Mouse (Mus musculus) MEL-GATA-1-ER (cell line): Measurements from ENCODE around the gene Arid1b.

Source experiments
- DNase-seq: peaks from one replicate; pipeline ENCODE4 v3.0.0-alpha.2; 2012; ENCODE audit warnings: low read depth; ENCODE audit errors: extremely low read depth

Gene Arid1b

GRCm38 (mm10) chr17:5238387-5239245 is 244.5 kb downstream of the Arid1b start:
- peak; percentile 57 for DNase-seq

DNA sequence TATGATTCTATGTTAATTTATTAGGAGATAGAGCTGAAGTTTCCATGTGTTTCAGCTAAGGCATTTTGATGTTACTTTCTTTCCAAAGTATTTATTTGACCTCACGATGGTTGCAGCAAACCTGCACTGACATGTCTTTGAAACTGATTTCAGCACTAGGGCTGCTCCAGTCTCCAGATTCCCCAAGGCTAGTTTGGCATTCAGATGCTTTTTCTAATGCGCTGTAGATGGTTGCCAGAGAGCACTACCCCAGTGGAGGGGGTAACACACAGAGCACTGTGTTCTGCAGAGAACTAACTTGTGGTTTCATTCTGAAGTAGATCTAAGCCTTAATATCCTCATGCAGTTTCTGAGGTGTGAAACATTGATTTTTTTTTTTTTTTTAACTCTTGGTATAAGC is 250.4 kb downstream of the Arid1b start:
- no peak for DNase-seq

- DNase-seq, result no peak
Measured at GRCm38 (mm10) chr17:5246688-5247087, 252.6 kb downstream of the Arid1b start.

DNA sequence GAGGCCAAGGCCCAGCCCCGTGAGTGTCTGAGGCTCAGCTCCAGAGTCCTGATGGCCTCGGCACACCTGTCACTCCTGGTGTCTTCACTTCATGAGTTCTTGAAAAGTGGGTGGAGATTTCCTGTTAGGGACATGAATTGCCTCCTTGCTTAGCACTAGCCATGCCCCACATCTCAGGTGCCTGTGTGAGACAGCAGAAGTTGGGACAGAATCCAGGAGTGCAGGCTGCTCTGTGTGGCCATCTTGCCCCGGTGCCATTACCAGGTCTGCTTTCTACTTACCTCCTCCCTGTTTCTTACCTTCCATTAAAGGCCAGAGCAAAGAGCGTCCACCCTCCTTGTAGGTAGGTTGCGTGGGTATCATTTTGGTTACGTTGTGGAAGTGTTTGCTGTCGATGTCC is 253.1 kb downstream of the Arid1b start:
- no peak for DNase-seq

DNA sequence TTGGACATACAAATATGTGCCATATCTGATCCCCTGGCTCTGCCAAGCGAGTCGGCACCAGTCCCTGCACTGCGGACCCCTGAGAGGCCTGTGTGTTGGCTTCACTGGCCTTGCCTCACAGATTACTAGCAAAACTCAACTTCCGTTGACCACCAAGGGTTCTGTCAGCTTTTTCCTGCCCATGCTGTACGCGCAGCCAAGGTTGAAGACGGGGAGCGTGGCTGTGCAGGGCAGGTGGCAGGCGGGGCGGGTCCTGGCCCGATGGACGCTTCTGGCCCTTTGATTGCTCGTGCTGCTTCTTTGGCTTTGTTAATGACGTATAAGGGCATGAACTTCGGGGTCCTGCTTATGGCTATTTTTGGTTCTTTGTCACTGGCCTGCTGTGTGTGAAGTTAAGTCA is 253.6 kb downstream of the Arid1b start:
- DNase-seq, result no peak

DNA sequence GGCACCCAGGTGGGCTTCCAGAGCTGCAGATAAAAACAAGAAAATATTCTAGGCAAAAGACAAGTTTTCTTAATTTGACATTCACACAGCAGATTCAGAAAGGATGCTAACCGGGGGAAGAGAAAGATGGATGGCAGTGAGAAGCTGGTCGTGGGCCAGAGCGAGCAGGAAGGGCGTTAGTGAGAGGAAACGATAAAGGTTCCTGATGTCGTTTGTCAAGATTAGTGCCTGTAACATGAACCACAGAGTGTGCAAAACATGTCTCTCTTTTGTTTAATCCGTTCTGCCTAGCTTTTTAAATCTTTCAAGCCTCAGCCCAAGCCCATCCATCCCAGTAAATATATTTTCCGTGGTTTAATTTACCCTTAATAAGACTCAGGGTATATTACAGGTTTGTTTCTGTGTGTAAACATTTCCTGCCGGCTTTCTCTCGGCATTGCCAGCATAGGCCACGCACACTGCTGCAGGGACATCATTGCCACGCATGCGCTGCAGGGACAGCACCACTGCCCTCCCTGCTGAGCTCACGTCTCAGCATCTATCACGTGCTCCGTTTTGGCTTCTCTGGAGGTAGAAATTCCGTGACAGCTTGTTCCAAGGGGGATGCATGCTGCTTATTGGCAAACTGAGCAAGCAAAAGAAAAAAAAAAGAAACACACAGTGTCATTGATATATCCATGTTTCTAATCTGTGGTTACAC is 255.0 kb downstream of the Arid1b start:
- peak; percentile 43 for DNase-seq

- DNase-seq, result no peak
Measured at GRCm38 (mm10) chr17:5249681-5250180, 255.6 kb downstream of the Arid1b start.

DNA sequence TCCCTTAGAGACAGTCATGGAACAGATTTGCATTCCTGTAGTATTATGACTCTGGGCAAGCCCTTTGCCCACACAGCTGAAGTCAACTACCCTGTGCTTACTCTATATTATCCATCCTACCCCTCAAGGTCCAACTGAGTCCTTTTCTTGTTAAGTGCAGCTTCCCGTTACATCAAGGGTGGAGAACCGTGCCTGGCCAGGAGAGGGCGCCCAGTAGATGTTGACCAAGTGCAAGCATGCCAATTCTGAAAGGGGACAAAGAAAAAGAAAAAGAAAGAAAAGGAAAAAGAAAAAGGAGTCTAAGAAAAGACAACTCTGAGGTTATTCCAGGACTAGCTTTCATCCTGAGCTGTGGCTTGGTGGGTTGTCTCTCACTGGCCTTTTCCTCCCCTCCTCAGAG is 258.3 kb downstream of the Arid1b start:
- DNase-seq, result peak; percentile 25

DNA sequence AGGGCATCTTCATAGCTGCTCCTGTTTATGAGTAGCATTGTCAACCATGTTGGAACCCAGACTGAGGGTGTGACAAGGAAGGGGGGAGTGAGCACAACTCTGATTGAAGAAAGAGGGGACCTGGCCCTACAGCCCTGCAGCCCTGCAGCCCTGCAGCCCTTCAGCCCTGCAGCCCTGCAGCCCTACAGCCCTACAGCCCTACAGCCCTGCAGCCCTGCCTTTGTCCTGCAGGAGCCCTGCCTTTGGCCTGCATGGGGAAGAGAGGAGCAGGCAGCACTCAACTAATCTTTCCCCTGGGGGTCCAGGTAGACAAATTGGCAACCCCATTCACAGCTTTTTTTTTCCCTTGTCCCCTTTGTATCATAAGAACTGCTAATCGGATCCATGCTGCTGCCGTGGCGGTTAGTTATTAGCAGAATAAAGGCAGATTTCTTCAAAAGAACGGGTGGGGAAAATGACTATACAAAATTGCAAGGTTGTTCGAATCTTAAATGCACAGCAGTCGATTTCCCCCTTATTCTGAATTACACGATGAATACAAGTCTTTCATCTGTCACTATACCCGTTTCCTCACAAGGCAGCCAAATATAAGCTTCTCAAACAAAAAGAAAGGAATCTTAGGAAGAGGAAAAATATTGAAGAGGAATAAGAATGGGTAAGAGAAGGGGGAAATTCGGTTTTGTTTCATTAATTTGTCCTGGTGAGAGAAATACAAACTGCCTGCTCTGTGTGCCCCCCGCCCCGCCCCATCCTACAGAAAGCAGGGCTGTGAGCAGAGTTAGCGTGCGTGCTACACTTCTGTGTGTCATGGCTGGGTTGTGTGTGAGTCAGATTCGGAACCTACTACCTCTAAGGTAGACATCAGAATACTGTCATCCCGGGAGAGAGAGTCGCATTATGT is 260.8 kb downstream of the Arid1b start:
- no peak for DNase-seq

GRCm38 (mm10) chr17:5255618-5255933 is 261.4 kb downstream of the Arid1b start:
- no peak for DNase-seq

DNA sequence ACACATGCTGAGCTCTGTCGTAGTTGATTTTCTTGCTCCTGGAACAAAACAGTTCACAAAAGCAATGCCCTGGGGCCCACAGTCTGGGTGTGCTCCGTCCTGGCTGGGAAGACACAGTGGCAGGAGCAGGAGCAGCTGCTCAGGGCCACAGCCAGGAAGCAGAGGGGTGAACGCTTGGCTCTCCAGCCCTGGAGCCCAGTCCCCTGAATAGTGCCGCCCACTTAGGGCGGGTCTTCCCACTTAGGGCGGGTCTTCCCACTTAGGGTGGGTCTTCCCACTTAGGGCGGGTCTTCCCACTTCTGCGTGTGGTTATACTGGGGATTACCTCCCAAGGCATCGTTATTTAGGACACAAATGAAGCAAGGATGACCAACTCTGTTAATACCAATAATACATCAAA is 264.8 kb downstream of the Arid1b start:
- DNase-seq, result no peak

- no peak for DNase-seq
Measured at GRCm38 (mm10) chr17:5261131-5261651, 267.1 kb downstream of the Arid1b start.

DNA sequence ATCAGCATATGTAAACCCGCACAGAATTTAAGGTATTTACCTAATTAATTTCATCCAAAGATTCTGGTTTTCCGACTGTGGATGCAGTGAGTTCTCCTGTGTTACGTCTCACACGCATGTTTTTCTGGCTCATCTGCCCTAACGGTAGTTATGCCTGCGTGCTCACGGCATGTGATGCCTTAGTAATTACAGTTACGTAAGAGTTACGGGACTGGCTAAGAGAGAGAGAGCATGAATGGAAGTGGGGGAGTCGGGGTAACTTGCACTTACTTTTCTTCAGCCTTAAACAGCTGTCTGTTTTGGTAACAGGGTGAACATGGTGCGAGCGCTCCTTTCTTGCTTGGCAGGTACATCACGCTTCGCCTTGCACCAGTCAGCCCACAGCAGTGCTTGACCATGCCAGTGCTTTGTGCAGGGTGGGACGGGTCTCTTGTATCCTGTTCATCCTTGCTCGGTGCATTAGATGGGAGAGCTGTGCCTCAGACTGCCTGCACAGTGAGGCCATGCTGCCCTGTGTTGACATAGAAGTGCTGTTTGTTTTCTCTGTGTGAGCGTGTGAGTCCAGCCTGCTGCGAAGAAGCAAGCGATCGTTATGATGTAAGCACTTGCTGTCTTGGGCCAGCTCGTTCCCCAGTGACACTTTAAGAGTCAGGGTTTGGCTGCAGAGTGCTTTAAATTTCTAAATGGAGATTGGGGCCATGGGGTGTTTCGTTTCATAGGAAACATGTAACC is 267.9 kb downstream of the Arid1b start:
- no peak for DNase-seq

DNA sequence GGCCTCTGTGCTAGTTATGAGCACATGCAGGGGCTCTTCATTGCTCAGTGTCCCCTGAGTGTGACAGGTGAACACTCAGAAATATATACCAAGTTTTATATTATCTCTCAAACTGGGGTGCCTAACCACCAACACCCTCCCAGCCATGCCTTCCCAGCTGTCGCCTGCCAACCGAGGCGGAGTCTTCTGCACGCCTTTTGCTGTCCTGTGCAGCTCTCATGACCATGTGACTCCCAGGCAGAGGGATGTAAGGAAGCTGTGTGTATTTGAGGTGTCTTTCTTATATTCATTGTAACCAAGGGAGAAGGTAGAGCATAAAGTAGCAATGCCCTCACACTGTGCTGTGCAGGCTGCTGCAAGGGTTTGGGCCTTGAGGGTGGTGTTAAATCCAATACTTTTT is 268.7 kb downstream of the Arid1b start:
- no peak for DNase-seq

GRCm38 (mm10) chr17:5264783-5265182 is 270.7 kb downstream of the Arid1b start:
- no peak for DNase-seq

- no peak for DNase-seq
Measured at GRCm38 (mm10) chr17:5265615-5266014, 271.5 kb downstream of the Arid1b start.

DNA sequence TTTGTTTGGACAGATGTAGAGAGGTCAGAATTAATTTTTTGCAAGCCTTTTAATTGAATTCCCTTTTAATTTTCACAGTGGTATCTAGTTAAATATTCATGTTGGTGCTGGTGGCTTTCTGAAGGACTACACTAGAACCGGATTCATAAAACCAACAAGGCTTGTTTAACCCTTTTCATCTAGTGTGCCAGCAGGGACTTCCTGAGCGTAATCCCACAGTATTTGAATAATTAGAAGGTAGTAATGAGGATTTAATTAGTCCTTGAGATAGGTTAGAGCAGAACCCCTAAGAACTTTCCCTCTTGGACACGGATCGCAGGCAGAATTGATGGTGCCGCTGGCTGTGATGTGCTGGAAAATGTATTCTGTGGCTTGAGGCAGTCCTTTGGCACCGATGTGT is 273.6 kb downstream of the Arid1b start:
- DNase-seq, result no peak

GRCm38 (mm10) chr17:5269302-5269701 is 275.2 kb downstream of the Arid1b start:
- no peak for DNase-seq

GRCm38 (mm10) chr17:5269774-5270173 is 275.6 kb downstream of the Arid1b start:
- no peak for DNase-seq

GRCm38 (mm10) chr17:5270823-5271222 is 276.7 kb downstream of the Arid1b start:
- no peak for DNase-seq

- no peak for DNase-seq
Measured at GRCm38 (mm10) chr17:5273118-5273517, 279.0 kb downstream of the Arid1b start.
